Mouse (Mus musculus): ENCODE data around the gene C8b.

DNA sequence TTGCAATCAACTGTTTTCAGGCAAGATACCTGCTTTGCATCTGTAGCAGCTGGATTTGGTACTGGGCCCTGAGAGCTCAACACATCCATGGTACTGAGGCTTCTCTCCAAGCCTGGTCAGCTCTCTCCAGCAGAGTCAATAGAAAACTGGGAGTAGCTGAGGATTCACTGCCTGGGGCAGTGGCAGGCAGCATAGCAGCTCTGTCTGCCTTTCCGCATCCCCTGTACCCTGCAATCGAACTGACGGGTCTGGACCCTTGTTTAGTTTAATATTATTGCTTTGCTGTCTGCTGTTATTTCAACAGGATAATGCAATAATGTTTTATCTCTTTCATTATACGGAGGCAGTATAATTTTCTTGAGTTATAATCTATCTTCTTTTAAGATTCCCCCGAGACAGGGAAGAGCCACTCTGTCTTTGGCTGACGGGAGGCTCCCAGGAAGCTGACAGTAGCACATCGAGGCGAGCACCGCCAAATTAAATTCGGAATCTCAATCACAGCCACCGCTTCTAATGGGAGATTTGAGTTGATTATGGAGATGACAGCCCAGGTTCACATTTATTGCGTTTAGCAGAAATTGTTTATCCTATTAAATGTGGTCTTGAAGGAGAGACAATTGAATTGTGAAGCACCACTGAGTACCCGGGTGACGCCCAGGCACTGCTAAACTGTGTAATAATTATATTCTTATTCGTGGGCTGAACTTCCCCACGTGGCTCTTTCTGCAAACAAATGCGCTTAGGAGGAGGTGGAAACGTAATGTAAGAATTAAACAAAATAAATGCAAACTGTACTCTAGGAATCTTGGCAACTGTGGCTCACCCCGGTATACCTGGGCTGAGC lies 39.5 kb downstream of the C8b start:
- TF ChIP-seq POLR2A (IDR thresholded peaks at IDR 0.05; ENCODE audit: low read depth, low read length) (no peak), CTCF (IDR thresholded peaks at IDR 0.05; ENCODE audit: extremely low read depth, insufficient read length, insufficient replicate concordance, low read depth, low read length) (no peak)

All from small intestine, adult 2 months (tissue).